Mouse (Mus musculus): ENCODE measurements around the gene Ctr9. TPM values are rescaled to one million over a fixed set of nuclear protein-coding genes. Genes with fewer than 3 reads are reported as not detected.

Gene Ctr9
- polyA plus RNA-seq, 2 experiments from 2014 or later: 31.5 to 34.1 TPM

- no peak for ATAC-seq
These were observed 20.2 kb downstream of the Ctr9 start for GRCm38 (mm10) chr7:111048920-111049319.

- ATAC-seq: peak; percentile 63
These were observed 21.1 kb downstream of the Ctr9 start for GRCm38 (mm10) chr7:111049652-111050421.

- no peak for ATAC-seq
These were observed 26.5 kb downstream of the Ctr9 start for GRCm38 (mm10) chr7:111055221-111055620.

GRCm38 (mm10) chr7:111055984-111056657, 27.4 kb downstream of the Ctr9 start:
- ATAC-seq: no peak

GRCm38 (mm10) chr7:111059527-111059926, 30.8 kb downstream of the Ctr9 start:
- no peak for ATAC-seq

GRCm38 (mm10) chr7:111062971-111063370, 34.2 kb downstream of the Ctr9 start:
- no peak for ATAC-seq

GRCm38 (mm10) chr7:111068181-111068580, 39.4 kb downstream of the Ctr9 start:
- ATAC-seq: no peak

GRCm38 (mm10) chr7:111069439-111070166, 40.9 kb downstream of the Ctr9 start:
- no peak for ATAC-seq

- ATAC-seq: no peak
These were observed 41.4 kb downstream of the Ctr9 start for GRCm38 (mm10) chr7:111070167-111070496.

GRCm38 (mm10) chr7:111072410-111072809, 43.7 kb downstream of the Ctr9 start:
- ATAC-seq: no peak

GRCm38 (mm10) chr7:111075288-111075687, 46.5 kb downstream of the Ctr9 start:
- no peak for ATAC-seq

GRCm38 (mm10) chr7:111078271-111078670, 49.5 kb downstream of the Ctr9 start:
- ATAC-seq: no peak

GRCm38 (mm10) chr7:111080026-111080425, 51.3 kb downstream of the Ctr9 start:
- no peak for ATAC-seq

GRCm38 (mm10) chr7:111080876-111081275, 52.1 kb downstream of the Ctr9 start:
- no peak for ATAC-seq

- ATAC-seq: peak; percentile 40
These were observed 53.5 kb downstream of the Ctr9 start for GRCm38 (mm10) chr7:111082043-111082821.

GRCm38 (mm10) chr7:111082822-111083732, 54.3 kb downstream of the Ctr9 start, which contains the start of gene Eif4g2:
Gene Eif4g2 (minus strand): TSS chr7:111083030.
- ATAC-seq: peak; percentile 91

GRCm38 (mm10) chr7:111083733-111084120, 55.0 kb downstream of the Ctr9 start:
- ATAC-seq: no peak

GRCm38 (mm10) chr7:111084443-111084842, 55.7 kb downstream of the Ctr9 start:
- ATAC-seq: no peak

GRCm38 (mm10) chr7:111085153-111085552, 56.4 kb downstream of the Ctr9 start:
- no peak for ATAC-seq

GRCm38 (mm10) chr7:111095169-111095568, 66.4 kb downstream of the Ctr9 start:
- ATAC-seq: no peak

- no peak for ATAC-seq
These were observed 69.4 kb downstream of the Ctr9 start for GRCm38 (mm10) chr7:111098196-111098595.
